Mouse (Mus musculus): Measurements from ENCODE around the gene Stkld1. TPM values are rescaled to one million over a fixed set of nuclear protein-coding genes. Genes with fewer than 3 reads are reported as not detected.

Gene Stkld1
- polyA plus RNA-seq, 1 experiment from 2014 or later = 0.52 TPM

DNA sequence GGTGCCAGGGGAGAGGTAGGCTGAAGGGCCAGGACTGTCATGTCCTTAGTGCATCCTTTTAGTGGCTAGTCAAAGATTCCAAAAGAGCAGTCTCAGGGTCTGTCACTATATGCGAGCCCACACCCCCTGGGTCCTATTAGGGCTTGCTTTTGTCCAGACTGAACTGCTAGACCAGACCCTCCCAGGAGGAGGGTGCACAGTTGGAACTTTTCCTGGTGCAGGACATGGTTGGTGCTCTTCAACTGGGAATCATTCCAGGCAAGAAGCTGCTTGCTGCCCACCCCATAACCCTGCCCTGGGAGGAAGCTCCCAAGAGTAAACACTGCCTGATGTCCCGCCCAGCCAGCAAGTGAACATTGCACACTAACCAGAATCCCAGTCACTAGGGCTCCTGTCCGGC, 39.3 kb downstream of the Stkld1 start, which contains the start of gene Adamts13:
Gene Adamts13, plus strand, starts transcription at position 301 of the 400 bp plus-strand sequence.
- Histone ChIP-seq H3K36me3 (ENCODE audit: control insufficient read depth, insufficient read depth, low read length) (no peaks in the 10 kb centered on the region), H3K9ac (ENCODE audit: low read length) (no peak within 1 kb of the TSS), H3K4me1 (ENCODE audit: control insufficient read depth, insufficient read depth, low read length) (no peaks in the 10 kb centered on the region), H3K9me3 (replicated peaks; ENCODE audit: control insufficient read depth, low read length) (no peaks in the 10 kb centered on the region), H3K27ac (ENCODE audit: low read depth, low read length) (no peak within 1 kb of the TSS), H3K27me3 (replicated peaks; ENCODE audit: control insufficient read depth, insufficient read depth, low read length) (no peaks in the 10 kb centered on the region), H3K4me3 (ENCODE audit: low read depth, low read length) (no peak within 1 kb of the TSS), H3K4me2 (ENCODE audit: low read length) (no peak within 1 kb of the TSS)
- WGBS = 67% methylated on average over 3 of the region's 3 CpGs
- ATAC-seq (no peak), DNase-seq (ENCODE audit: low spot score) (no peak)

- H3K9ac ChIP-seq (ENCODE audit: low read length) = no peak overlapping the region
- ATAC-seq (no peak), DNase-seq (ENCODE audit: low spot score) (no peak)
- H3K36me3 ChIP-seq (ENCODE audit: control insufficient read depth, insufficient read depth, low read length) = no peaks in the 10 kb centered on the region
- no peak overlapping the region for H3K4me2 ChIP-seq (ENCODE audit: low read length)
- H3K27me3 ChIP-seq (replicated peaks; ENCODE audit: control insufficient read depth, insufficient read depth, low read length) = no peaks in the 10 kb centered on the region
- H3K27ac ChIP-seq (ENCODE audit: low read depth, low read length) = no peak overlapping the region
- WGBS = 65% methylated on average over 4 of the region's 4 CpGs
- H3K9me3 ChIP-seq (replicated peaks; ENCODE audit: control insufficient read depth, low read length) = no peaks in the 10 kb centered on the region
- no peak overlapping the region for H3K4me3 ChIP-seq (ENCODE audit: low read depth, low read length)
- no peaks in the 10 kb centered on the region for H3K4me1 ChIP-seq (ENCODE audit: control insufficient read depth, insufficient read depth, low read length)
These were observed 40.1 kb downstream of the Stkld1 start for GRCm38 (mm10) chr2:26973960-26974359.

- ATAC-seq (no peak), DNase-seq (ENCODE audit: low spot score) (no peak)
- Histone ChIP-seq H3K27ac (ENCODE audit: low read depth, low read length) (no peak overlapping the region), H3K9ac (ENCODE audit: low read length) (no peak overlapping the region), H3K4me3 (ENCODE audit: low read depth, low read length) (no peak overlapping the region), H3K36me3 (ENCODE audit: control insufficient read depth, insufficient read depth, low read length) (no peaks in the 10 kb centered on the region), H3K27me3 (replicated peaks; ENCODE audit: control insufficient read depth, insufficient read depth, low read length) (no peaks in the 10 kb centered on the region), H3K9me3 (replicated peaks; ENCODE audit: control insufficient read depth, low read length) (no peaks in the 10 kb centered on the region), H3K4me2 (ENCODE audit: low read length) (no peak overlapping the region), H3K4me1 (ENCODE audit: control insufficient read depth, insufficient read depth, low read length) (no peaks in the 10 kb centered on the region)
- whole genome bisulfite sequencing = 86% methylated on average over 1 of the region's 1 CpGs
These were observed 46.5 kb downstream of the Stkld1 start for GRCm38 (mm10) chr2:26980361-26980760.

DNA sequence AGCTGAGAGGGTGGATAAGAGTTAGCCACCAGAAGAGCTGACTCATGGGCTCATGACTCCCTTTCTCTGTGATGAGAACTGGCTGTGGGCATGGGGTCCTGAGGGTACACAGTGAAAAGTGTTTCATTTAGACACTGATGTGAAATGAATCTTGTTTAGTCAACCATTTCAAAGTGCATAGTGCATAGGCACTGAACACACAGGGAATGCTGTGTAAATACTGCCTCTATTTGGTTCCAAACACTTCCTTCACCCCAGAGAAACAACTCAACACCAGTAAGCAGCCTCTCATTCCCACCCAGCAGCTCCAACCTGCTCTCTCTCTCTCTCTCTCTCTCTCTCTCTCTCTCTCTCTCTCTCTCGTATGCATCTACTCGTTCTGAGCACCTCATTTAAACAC, 50.3 kb downstream of the Stkld1 start:
- H3K27ac ChIP-seq (ENCODE audit: low read depth, low read length) = no peak overlapping the region
- H3K4me2 ChIP-seq (ENCODE audit: low read length) = no peak overlapping the region
- no peaks in the 10 kb centered on the region for H3K36me3 ChIP-seq (ENCODE audit: control insufficient read depth, insufficient read depth, low read length)
- H3K9me3 ChIP-seq (replicated peaks; ENCODE audit: control insufficient read depth, low read length) = no peaks in the 10 kb centered on the region
- no peak for DNase-seq (ENCODE audit: low spot score)
- WGBS = 68% methylated on average over 2 of the region's 2 CpGs
- ATAC-seq = no peak
- no peak overlapping the region for H3K4me3 ChIP-seq (ENCODE audit: low read depth, low read length)
- H3K4me1 ChIP-seq (ENCODE audit: control insufficient read depth, insufficient read depth, low read length) = no peaks in the 10 kb centered on the region
- H3K9ac ChIP-seq (ENCODE audit: low read length) = no peak overlapping the region
- H3K27me3 ChIP-seq (replicated peaks; ENCODE audit: control insufficient read depth, insufficient read depth, low read length) = no peaks in the 10 kb centered on the region

GRCm38 (mm10) chr2:26984640-26985039, 50.8 kb downstream of the Stkld1 start:
- no peak for DNase-seq (ENCODE audit: low spot score)
- no peak overlapping the region for H3K4me2 ChIP-seq (ENCODE audit: low read length)
- 85% methylated on average over 5 of the region's 5 CpGs for WGBS
- H3K9me3 ChIP-seq (replicated peaks; ENCODE audit: control insufficient read depth, low read length) = no peaks in the 10 kb centered on the region
- H3K4me3 ChIP-seq (ENCODE audit: low read depth, low read length) = no peak overlapping the region
- no peaks in the 10 kb centered on the region for H3K36me3 ChIP-seq (ENCODE audit: control insufficient read depth, insufficient read depth, low read length)
- no peaks in the 10 kb centered on the region for H3K4me1 ChIP-seq (ENCODE audit: control insufficient read depth, insufficient read depth, low read length)
- no peak overlapping the region for H3K9ac ChIP-seq (ENCODE audit: low read length)
- no peak for ATAC-seq
- no peak overlapping the region for H3K27ac ChIP-seq (ENCODE audit: low read depth, low read length)
- H3K27me3 ChIP-seq (replicated peaks; ENCODE audit: control insufficient read depth, insufficient read depth, low read length) = no peaks in the 10 kb centered on the region

GRCm38 (mm10) chr2:26993936-26994335, 60.1 kb downstream of the Stkld1 start:
- no peaks in the 10 kb centered on the region for H3K27me3 ChIP-seq (replicated peaks; ENCODE audit: control insufficient read depth, insufficient read depth, low read length)
- no peaks in the 10 kb centered on the region for H3K4me1 ChIP-seq (ENCODE audit: control insufficient read depth, insufficient read depth, low read length)
- no peak overlapping the region for H3K27ac ChIP-seq (ENCODE audit: low read depth, low read length)
- H3K36me3 ChIP-seq (ENCODE audit: control insufficient read depth, insufficient read depth, low read length) = no peaks in the 10 kb centered on the region
- no peak overlapping the region for H3K4me3 ChIP-seq (ENCODE audit: low read depth, low read length)
- DNase-seq (ENCODE audit: low spot score) (no peak), ATAC-seq (no peak)
- WGBS = 84% methylated on average over 3 of the region's 3 CpGs
- no peak overlapping the region for H3K9ac ChIP-seq (ENCODE audit: low read length)
- no peak overlapping the region for H3K4me2 ChIP-seq (ENCODE audit: low read length)
- no peaks in the 10 kb centered on the region for H3K9me3 ChIP-seq (replicated peaks; ENCODE audit: control insufficient read depth, low read length)

- H3K4me1 ChIP-seq (ENCODE audit: control insufficient read depth, insufficient read depth, low read length) = no peaks in the 10 kb centered on the region
- H3K36me3 ChIP-seq (ENCODE audit: control insufficient read depth, insufficient read depth, low read length) = no peaks in the 10 kb centered on the region
- DNase-seq (ENCODE audit: low spot score) (no peak), ATAC-seq (no peak)
- no peaks in the 10 kb centered on the region for H3K9me3 ChIP-seq (replicated peaks; ENCODE audit: control insufficient read depth, low read length)
- no peak overlapping the region for H3K4me3 ChIP-seq (ENCODE audit: low read depth, low read length)
- 83% methylated on average over 1 of the region's 1 CpGs for WGBS
- H3K9ac ChIP-seq (ENCODE audit: low read length) = no peak overlapping the region
- no peak overlapping the region for H3K4me2 ChIP-seq (ENCODE audit: low read length)
- H3K27ac ChIP-seq (ENCODE audit: low read depth, low read length) = no peak overlapping the region
- H3K27me3 ChIP-seq (replicated peaks; ENCODE audit: control insufficient read depth, insufficient read depth, low read length) = no peaks in the 10 kb centered on the region
These were observed 63.7 kb downstream of the Stkld1 start for GRCm38 (mm10) chr2:26997498-26997897.

- H3K9me3 ChIP-seq (replicated peaks; ENCODE audit: control insufficient read depth, low read length) = no peaks in the 10 kb centered on the region
- no peaks in the 10 kb centered on the region for H3K27me3 ChIP-seq (replicated peaks; ENCODE audit: control insufficient read depth, insufficient read depth, low read length)
- no peak overlapping the region for H3K4me2 ChIP-seq (ENCODE audit: low read length)
- ATAC-seq = no peak
- no peak for DNase-seq (ENCODE audit: low spot score)
- H3K36me3 ChIP-seq (ENCODE audit: control insufficient read depth, insufficient read depth, low read length) = no peaks in the 10 kb centered on the region
- 90% methylated on average over 7 of the region's 7 CpGs for WGBS
- no peak overlapping the region for H3K9ac ChIP-seq (ENCODE audit: low read length)
- no peak overlapping the region for H3K4me3 ChIP-seq (ENCODE audit: low read depth, low read length)
- no peak overlapping the region for H3K27ac ChIP-seq (ENCODE audit: low read depth, low read length)
- no peaks in the 10 kb centered on the region for H3K4me1 ChIP-seq (ENCODE audit: control insufficient read depth, insufficient read depth, low read length)
These were observed 64.1 kb downstream of the Stkld1 start for GRCm38 (mm10) chr2:26997993-26998392.
